Mouse (Mus musculus) limb, embryonic 11.5 days (tissue): ENCODE measurements at regions not wholly inside any gene's neighbourhood (a gene's known extent, or its start where the extent isn't known, plus 50 kb on each side); places are given as distances from the start of the nearest gene placed in this dataset.
A peak's percentile ranks its signal among the peaks of the same experiment; 100 is the strongest.

Experiments used
- ATAC-seq: fragments of 200-750 bp; cut with Nextera tagmentation; 2 replicates; pipeline ENCODE4 v1.8.0; 2017; ENCODE audit warnings: low read depth; ENCODE audit not compliant: insufficient number of reproducible peaks, low FRiP score, low TSS enrichment
- DNase-seq: peaks from one replicate; pipeline ENCODE4 v3.0.0-alpha.2; 2015; ENCODE audit warnings: low spot score
- H3K27ac ChIP-seq: fragments of 300-500 bp; sonication (generic); replicated peaks from 2 replicates; pipeline ENCODE4 v1.5.1; 2014; ENCODE audit warnings: low read depth, mild to moderate bottlenecking, low read length
- H3K27me3 ChIP-seq: fragments of 300-500 bp; sonication (generic); 2 replicates; pipeline ENCODE4 v1.6.1; 2014; ENCODE audit warnings: mild to moderate bottlenecking, low read length, mixed read lengths; ENCODE audit not compliant: control insufficient read depth, insufficient read depth
- H3K36me3 ChIP-seq: fragments of 300-500 bp; sonication (generic); 2 replicates; pipeline ENCODE4 v1.6.1; 2014; ENCODE audit warnings: mild to moderate bottlenecking, low read length, moderate library complexity, mixed read lengths; ENCODE audit not compliant: control insufficient read depth, insufficient read depth
- H3K4me1 ChIP-seq: fragments of 300-500 bp; sonication (generic); 2 replicates; pipeline ENCODE4 v1.6.1; 2014; ENCODE audit warnings: low read length, mixed read lengths; ENCODE audit not compliant: control insufficient read depth, insufficient read depth
- H3K4me2 ChIP-seq: fragments of 300-500 bp; sonication (generic); 2 replicates; pipeline ENCODE4 v1.6.1; 2014; ENCODE audit warnings: low read depth, mild to moderate bottlenecking, moderate library complexity; ENCODE audit not compliant: severe bottlenecking
- H3K4me3 ChIP-seq: fragments of 300-500 bp; sonication (generic); 2 replicates; pipeline ENCODE4 v1.5.1; 2014; ENCODE audit warnings: low read depth, low read length
- H3K9ac ChIP-seq: fragments of 300-500 bp; sonication (generic); 2 replicates; pipeline ENCODE4 v1.6.1; 2014; ENCODE audit warnings: mild to moderate bottlenecking, low read length
- H3K9me3 ChIP-seq: fragments of 300-500 bp; sonication (generic); 2 replicates; pipeline ENCODE4 v1.6.1; 2016; ENCODE audit warnings: low read length; ENCODE audit not compliant: control insufficient read depth
- WGBS: fragments of 180-500 bp; shearing (Covaris S2); extraction: QIAGEN DNeasy Blood & Tissue Kit; methylation state at CpG from one replicate; pipeline ENCODE4 v1.1.7; 2014; 5-methylcytosine and 5-hydroxymethylcytosine counted together

GRCm38 (mm10) chr1:35940236-35940635 lies 128.0 kb upstream of the Hs6st1 start:
- Histone ChIP-seq H3K27ac (no peak overlapping the region), H3K4me2 (no peak overlapping the region), H3K4me3 (no peak overlapping the region), H3K4me1 (peaks cover 9% of the 10 kb centered on the region; the same call in 1 of the 2 replicates), H3K36me3 (no peaks in the 10 kb centered on the region), H3K9ac (no peak overlapping the region), H3K27me3 (no peaks in the 10 kb centered on the region), H3K9me3 (no peaks in the 10 kb centered on the region)
- DNase-seq: no peak
- WGBS: 85% methylated on average over 2 of the region's 2 CpGs
- no peak for ATAC-seq

GRCm38 (mm10) chr1:35941642-35942077 lies 126.5 kb upstream of the Hs6st1 start:
- no peak overlapping the region for H3K4me3 ChIP-seq
- no peak overlapping the region for H3K27ac ChIP-seq
- peaks cover 7% of the 10 kb centered on the region; the same call in 1 of the 2 replicates for H3K4me1 ChIP-seq
- no peaks in the 10 kb centered on the region for H3K27me3 ChIP-seq
- ATAC-seq: no peak
- H3K36me3 ChIP-seq: no peaks in the 10 kb centered on the region
- peak overlapping the region; percentile 37; the same call in 1 of the 2 replicates for H3K9ac ChIP-seq
- no peak for DNase-seq
- 14% methylated on average over 8 of the region's 8 CpGs for WGBS
- no peak overlapping the region for H3K4me2 ChIP-seq
- H3K9me3 ChIP-seq: no peaks in the 10 kb centered on the region

- WGBS: 68% methylated on average over 7 of the region's 7 CpGs
- no peak overlapping the region for H3K4me3 ChIP-seq
- H3K9me3 ChIP-seq: no peaks in the 10 kb centered on the region
- DNase-seq: no peak
- ATAC-seq: no peak
- no peaks in the 10 kb centered on the region for H3K27me3 ChIP-seq
- H3K9ac ChIP-seq: no peak overlapping the region
- H3K27ac ChIP-seq: no peak overlapping the region
- H3K4me2 ChIP-seq: no peak overlapping the region
- peaks cover 7% of the 10 kb centered on the region; the same call in 1 of the 2 replicates for H3K4me1 ChIP-seq
- no peaks in the 10 kb centered on the region for H3K36me3 ChIP-seq
These were observed 126.0 kb upstream of the Hs6st1 start for GRCm38 (mm10) chr1:35942222-35942621.

GRCm38 (mm10) chr1:35943800-35944199 lies 124.4 kb upstream of the Hs6st1 start:
- no peak for ATAC-seq
- H3K27ac ChIP-seq: no peak overlapping the region

GRCm38 (mm10) chr1:35944376-35944775 lies 123.8 kb upstream of the Hs6st1 start:
- ATAC-seq: no peak

More at GRCm38 (mm10) chr1:35943800-35944199, 124.4 kb upstream of the Hs6st1 start:
- Histone ChIP-seq H3K4me1 (peaks cover 7% of the 10 kb centered on the region; the same call in 1 of the 2 replicates), H3K27me3 (no peaks in the 10 kb centered on the region), H3K4me2 (no peak overlapping the region), H3K9ac (no peak overlapping the region), H3K9me3 (no peaks in the 10 kb centered on the region), H3K36me3 (no peaks in the 10 kb centered on the region), H3K4me3 (no peak overlapping the region)
- no peak for DNase-seq
- 30% methylated on average over 7 of the region's 7 CpGs for WGBS

GRCm38 (mm10) chr1:35944849-35945248 lies 123.4 kb upstream of the Hs6st1 start:
- no peaks in the 10 kb centered on the region for H3K27me3 ChIP-seq
- no peak overlapping the region for H3K4me2 ChIP-seq
- no peaks in the 10 kb centered on the region for H3K36me3 ChIP-seq
- H3K4me3 ChIP-seq: no peak overlapping the region
- DNase-seq (no peak), ATAC-seq (no peak)
- no peak overlapping the region for H3K9ac ChIP-seq
- H3K4me1 ChIP-seq: peaks cover 7% of the 10 kb centered on the region; the same call in 1 of the 2 replicates
- H3K27ac ChIP-seq: no peak overlapping the region
- H3K9me3 ChIP-seq: no peaks in the 10 kb centered on the region
- WGBS: 91% methylated on average over 8 of the region's 8 CpGs

More at GRCm38 (mm10) chr1:35944376-35944775, 123.8 kb upstream of the Hs6st1 start:
- Histone ChIP-seq H3K9ac (no peak overlapping the region), H3K4me1 (peaks cover 7% of the 10 kb centered on the region; the same call in 1 of the 2 replicates), H3K36me3 (no peaks in the 10 kb centered on the region), H3K4me2 (no peak overlapping the region), H3K9me3 (no peaks in the 10 kb centered on the region), H3K4me3 (no peak overlapping the region), H3K27ac (no peak overlapping the region), H3K27me3 (no peaks in the 10 kb centered on the region)
- 58% methylated on average over 5 of the region's 5 CpGs for WGBS
- no peak for DNase-seq

GRCm38 (mm10) chr1:35945596-35945995 lies 122.6 kb upstream of the Hs6st1 start:
- H3K4me2 ChIP-seq: no peak overlapping the region
- no peak for DNase-seq
- no peak overlapping the region for H3K27ac ChIP-seq
- no peak overlapping the region for H3K4me3 ChIP-seq
- H3K36me3 ChIP-seq: no peaks in the 10 kb centered on the region
- WGBS: 87% methylated on average over 4 of the region's 4 CpGs
- ATAC-seq: no peak
- no peak overlapping the region for H3K9ac ChIP-seq
- peaks cover 7% of the 10 kb centered on the region; the same call in 1 of the 2 replicates for H3K4me1 ChIP-seq
- H3K27me3 ChIP-seq: no peaks in the 10 kb centered on the region
- no peaks in the 10 kb centered on the region for H3K9me3 ChIP-seq

DNA sequence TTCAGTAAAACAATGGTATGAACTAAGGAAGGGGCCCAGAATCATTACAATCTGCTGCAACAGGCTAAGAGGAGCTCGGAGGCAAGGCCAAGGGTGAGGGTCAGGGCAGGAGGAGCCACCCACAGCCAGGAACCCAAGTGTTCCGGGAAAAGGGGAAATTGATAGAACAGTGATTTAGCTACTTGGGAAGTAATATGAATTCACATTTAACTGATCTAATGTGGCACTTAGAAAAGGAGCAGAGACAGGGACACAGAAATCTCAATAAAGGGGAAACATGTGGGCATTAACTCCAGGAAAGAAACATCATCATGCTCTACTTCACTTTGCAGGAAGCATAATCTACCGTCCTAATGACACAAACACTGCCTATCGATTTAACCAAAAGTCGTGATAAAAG lies 120.1 kb upstream of the Hs6st1 start:
- H3K27ac ChIP-seq: no peak overlapping the region
- ATAC-seq (no peak), DNase-seq (no peak)
- H3K4me3 ChIP-seq: no peak overlapping the region
- H3K9ac ChIP-seq: no peak overlapping the region
- WGBS: 74% methylated on average over 5 of the region's 5 CpGs
- H3K4me2 ChIP-seq: no peak overlapping the region
- H3K27me3 ChIP-seq: no peaks in the 10 kb centered on the region
- H3K4me1 ChIP-seq: no peaks in the 10 kb centered on the region
- H3K9me3 ChIP-seq: no peaks in the 10 kb centered on the region
- no peaks in the 10 kb centered on the region for H3K36me3 ChIP-seq

GRCm38 (mm10) chr1:35951082-35951481 lies 117.1 kb upstream of the Hs6st1 start:
- no peak overlapping the region for H3K4me2 ChIP-seq
- H3K4me3 ChIP-seq: no peak overlapping the region
- WGBS: 63% methylated on average over 4 of the region's 4 CpGs
- H3K4me1 ChIP-seq: no peaks in the 10 kb centered on the region
- no peak overlapping the region for H3K9ac ChIP-seq
- H3K27me3 ChIP-seq: no peaks in the 10 kb centered on the region
- H3K36me3 ChIP-seq: no peaks in the 10 kb centered on the region
- H3K9me3 ChIP-seq: no peaks in the 10 kb centered on the region
- no peak overlapping the region for H3K27ac ChIP-seq
- no peak for ATAC-seq
- DNase-seq: no peak
